Mouse (Mus musculus) adrenal gland, postnatal 14 days (tissue): ENCODE measurements around the gene Parp9. TPM values are rescaled to one million over a fixed set of nuclear protein-coding genes. Genes with fewer than 3 reads are reported as not detected.
"Not testable (repeated sequence)": the region's sequence is repeated elsewhere in the genome, so short reads cannot be mapped to it uniquely, and the experiment has no call there.

Experiments used
- DNase-seq: peaks from one replicate; pipeline ENCODE4 v3.0.0; 2021; ENCODE audit warnings: mixed read lengths
- total RNA-seq: library from RNA; stranded (reverse); gene quantifications from 2 replicates; pipeline ENCODE4 v1.2.3, GENCODE M21; 2021

Gene Parp9
- total RNA-seq, 1 experiment from 2014 or later: 13.8 TPM

DNA sequence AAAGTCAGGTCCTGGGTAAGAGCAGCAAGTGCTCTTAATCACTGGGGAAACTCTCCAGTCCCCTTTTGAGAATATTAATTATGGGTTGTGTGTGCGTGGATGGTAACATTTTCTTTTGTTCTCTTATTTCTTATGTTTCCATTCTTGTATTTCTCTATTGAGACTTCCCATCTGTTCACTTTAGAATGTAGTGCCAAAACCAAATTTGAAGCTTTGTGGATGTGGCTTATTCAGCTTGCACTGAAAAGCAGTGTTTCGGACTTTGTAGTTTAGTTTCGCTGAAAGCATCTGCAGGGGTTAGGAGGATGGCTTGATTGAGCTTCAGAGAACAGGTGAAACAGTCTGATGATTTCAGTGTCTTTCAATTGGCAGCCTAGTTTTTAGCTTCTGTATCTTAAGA is 55.0 kb downstream of the Parp9 start:
- DNase-seq: no peak

DNA sequence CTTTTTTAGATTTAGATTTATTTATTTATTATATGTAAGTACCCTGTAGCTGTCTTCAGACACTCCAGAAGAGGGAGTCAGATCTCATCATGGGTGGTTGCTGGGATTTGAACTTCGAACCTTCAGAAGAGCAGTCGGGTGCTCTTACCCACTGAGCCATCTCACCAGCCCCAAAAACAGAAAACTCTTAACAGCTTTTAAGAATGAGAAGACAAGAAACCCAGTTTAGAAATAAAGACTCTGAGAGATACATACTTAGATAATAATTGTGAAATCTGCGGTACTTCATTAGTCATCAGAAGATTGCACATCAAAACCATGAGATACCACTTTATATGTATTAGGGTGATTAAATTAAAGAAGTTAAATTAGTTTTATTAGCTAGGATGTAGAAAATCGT is 60.6 kb downstream of the Parp9 start:
- DNase-seq: not testable (repeated sequence)

DNA sequence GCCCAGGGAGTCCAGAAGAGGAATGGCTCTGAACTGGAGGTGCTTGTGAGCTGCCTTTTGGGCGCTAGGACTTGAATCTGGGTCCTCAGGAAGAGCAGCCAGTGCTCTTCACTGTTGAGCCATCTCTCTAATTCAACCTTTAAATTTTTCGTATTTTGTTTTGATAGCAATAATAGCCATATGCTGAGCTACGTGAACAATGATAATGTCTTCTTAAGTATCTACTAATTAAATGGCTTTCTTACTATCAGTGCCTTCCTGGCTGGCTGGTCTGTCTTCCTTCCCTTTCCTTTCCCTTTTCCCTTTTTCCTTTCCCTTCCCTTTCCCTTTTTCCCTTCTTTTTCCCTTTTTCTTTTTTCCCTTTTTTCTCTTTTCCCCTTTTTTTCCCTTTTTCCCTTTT is 70.1 kb downstream of the Parp9 start:
- DNase-seq: no peak

DNA sequence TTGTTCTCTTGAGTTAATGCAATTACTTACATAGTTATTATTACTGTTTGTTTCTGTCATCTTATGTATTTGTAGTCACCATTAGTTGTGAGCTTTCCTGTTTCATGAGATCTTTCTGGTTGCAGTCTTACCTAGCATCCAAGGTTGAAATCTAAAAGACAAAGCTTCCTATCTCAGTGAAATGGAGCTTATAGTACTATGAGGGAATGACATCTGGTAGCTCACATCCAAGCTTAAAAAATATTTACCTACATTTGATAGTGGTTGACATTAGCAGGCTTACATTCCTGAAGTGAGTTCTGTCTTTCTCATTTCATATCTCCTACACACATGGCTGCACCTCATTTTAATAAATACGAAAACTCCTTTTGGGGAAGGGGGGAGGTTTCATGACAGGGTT is 78.1 kb downstream of the Parp9 start:
- no peak for DNase-seq

Other genes with a start within 250 kb of the Parp9 start
- gene Dirc2, start 169.1 kb upstream of the Parp9 start, total RNA-seq: 28.3 and 32.9 TPM in 2 replicates
- 5.3 and 6.0 TPM in 2 replicates for gene Hspbap1, start 168.1 kb upstream of the Parp9 start, total RNA-seq
- gene Parp14, start 66.9 kb upstream of the Parp9 start, total RNA-seq: 10.0 and 15.4 TPM in 2 replicates
- 9.4 and 11.7 TPM in 2 replicates for gene Dtx3l, start 681 bp downstream of the Parp9 start, total RNA-seq
- gene Kpna1, start 40.3 kb downstream of the Parp9 start, total RNA-seq: 62.9 and 69.5 TPM in 2 replicates
- 3.6 and 5.1 TPM in 2 replicates for gene Wdr5b, start 102.7 kb downstream of the Parp9 start, total RNA-seq
- gene Fam162a, start 133.1 kb downstream of the Parp9 start, total RNA-seq: 206 and 210 TPM in 2 replicates
- gene Ccdc58, start 133.2 kb downstream of the Parp9 start, total RNA-seq: 50.9 and 54.6 TPM in 2 replicates
- gene Csta1, start 192.8 kb downstream of the Parp9 start, total RNA-seq: not detected in 2 replicates
- gene Stfa2l1, start 218.3 kb downstream of the Parp9 start, total RNA-seq: not detected in 2 replicates
- gene Gm5483, start 245.7 kb downstream of the Parp9 start, total RNA-seq: 1.0 TPM in 1 of 2 replicates, not detected in the other